Mouse (Mus musculus): ENCODE data around the gene Adam33. TPM values are rescaled to one million over a fixed set of nuclear protein-coding genes. Genes with fewer than 3 reads are reported as not detected.

Adam33 gene
- polyA plus RNA-seq, 1 experiment from 2014 or later = 0.62 TPM

DNA sequence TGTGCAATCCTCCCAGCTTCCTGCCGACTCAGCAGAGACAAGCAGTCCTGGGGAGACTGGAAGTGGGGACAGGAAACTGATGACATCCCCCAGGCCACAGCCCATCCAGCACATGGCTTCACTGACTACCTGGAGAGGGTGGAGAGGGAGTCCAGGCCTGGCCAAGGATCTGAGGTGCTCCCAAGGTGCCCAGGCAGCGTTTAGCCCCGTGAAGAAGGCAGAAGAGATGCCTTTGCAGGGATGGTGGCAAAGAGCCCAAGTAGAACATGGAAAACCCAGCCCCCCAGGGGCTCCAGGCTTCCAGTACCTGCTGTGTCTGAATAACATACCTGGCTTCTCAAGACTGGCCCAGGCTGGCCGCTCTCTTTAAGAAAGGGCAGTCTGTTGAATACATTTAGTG lies 25.0 kb upstream of the Adam33 start:
- Histone ChIP-seq H3K4me2 (no peak overlapping the region), H3K4me3 (replicated peaks) (no peak overlapping the region), H3K9ac (no peak overlapping the region), H3K9me3 (replicated peaks) (no peaks in the 10 kb centered on the region), H3K27ac (replicated peaks) (no peak overlapping the region), H3K27me3 (peaks cover 23% of the 10 kb centered on the region; the same call in 1 of the 2 replicates), H3K36me3 (replicated peaks) (no peaks in the 10 kb centered on the region), H3K4me1 (replicated peaks) (peaks cover 7% of the 10 kb centered on the region; the same call in 1 of the 2 replicates)
- ATAC-seq (ENCODE audit: insufficient read depth) = no peak; the same call in 1 of the 2 replicates
- WGBS (ENCODE audit: insufficient replicate concordance) = 55% methylated on average over 4 of the region's 4 CpGs

DNA sequence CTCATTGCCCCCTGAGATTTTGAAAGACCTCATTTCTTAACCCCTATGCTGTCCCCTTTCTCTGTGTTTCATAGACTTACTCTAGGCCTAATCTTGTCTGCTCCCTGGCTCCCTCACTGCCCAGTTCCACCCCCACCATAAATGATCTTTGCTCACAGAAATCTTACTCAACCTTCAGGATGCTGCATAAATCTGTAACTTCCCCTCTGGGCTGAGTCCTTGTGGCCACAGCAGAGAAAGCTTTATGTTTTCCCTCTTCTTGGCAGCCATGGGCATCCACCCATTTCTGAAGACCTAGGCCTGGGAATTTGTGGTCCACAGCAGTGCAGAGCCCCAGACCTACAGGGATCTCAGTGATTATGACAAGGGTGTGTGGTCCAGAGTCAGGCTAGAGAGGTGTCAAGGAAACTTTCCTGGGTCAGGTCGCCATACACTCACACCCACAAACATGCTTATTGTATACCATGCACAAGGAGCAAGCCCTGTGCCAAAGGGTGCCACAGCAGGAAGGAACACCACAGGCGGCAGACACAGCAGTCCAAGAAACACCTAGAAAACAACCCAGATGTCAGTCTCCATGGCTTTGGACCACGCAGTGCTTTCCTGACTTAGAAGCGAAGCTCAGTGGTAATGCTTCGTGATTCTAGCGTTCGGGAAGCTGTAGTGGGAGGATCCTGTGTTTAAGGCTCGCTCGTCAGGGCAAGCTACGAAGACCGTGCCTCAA lies 23.2 kb upstream of the Adam33 start, which contains the start of gene Siglec1:
TSS of gene Siglec1 (minus strand) at position 99 of the 724 bp plus-strand sequence.
- no peak within 1 kb of the TSS for H3K4me3 ChIP-seq (replicated peaks)
- H3K27ac ChIP-seq (replicated peaks) = no peak within 1 kb of the TSS
- H3K36me3 ChIP-seq (replicated peaks) = no peaks in the 10 kb centered on the region
- H3K4me2 ChIP-seq = no peak within 1 kb of the TSS
- WGBS (ENCODE audit: insufficient replicate concordance) = 47% methylated on average over 11 of the region's 11 CpGs
- no peak for ATAC-seq (ENCODE audit: insufficient read depth)
- H3K9me3 ChIP-seq (replicated peaks) = no peaks in the 10 kb centered on the region
- no peak within 1 kb of the TSS for H3K9ac ChIP-seq
- peaks cover 29% of the 10 kb centered on the region; the same call in 1 of the 2 replicates for H3K27me3 ChIP-seq
- peaks cover 7% of the 10 kb centered on the region; the same call in 1 of the 2 replicates for H3K4me1 ChIP-seq (replicated peaks)

DNA sequence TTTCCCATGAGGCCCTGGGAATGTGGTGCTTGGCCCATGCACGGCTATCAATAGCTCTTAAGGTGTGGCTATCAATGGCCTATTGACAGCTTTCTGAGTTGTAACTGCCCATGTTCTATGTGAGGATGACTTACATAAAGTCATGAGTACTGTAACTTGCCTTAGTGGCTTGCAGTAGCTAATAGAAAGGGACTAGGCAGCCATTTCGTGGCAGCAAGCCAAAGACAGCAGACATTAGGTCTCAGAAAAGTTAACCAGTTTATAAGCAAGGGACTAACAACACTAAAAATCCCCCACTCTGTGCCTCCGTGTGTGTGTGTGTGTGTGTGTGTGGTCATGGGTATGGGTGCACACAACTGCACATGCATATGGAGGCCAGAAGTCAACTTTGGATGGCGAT lies 20.6 kb upstream of the Adam33 start:
- Histone ChIP-seq H3K9ac (no peak overlapping the region), H3K36me3 (replicated peaks) (no peaks in the 10 kb centered on the region), H3K4me3 (replicated peaks) (no peak overlapping the region), H3K27me3 (peaks cover 52% of the 10 kb centered on the region), H3K27ac (replicated peaks) (no peak overlapping the region), H3K9me3 (replicated peaks) (no peaks in the 10 kb centered on the region), H3K4me1 (replicated peaks) (peaks cover 7% of the 10 kb centered on the region; the same call in 1 of the 2 replicates), H3K4me2 (no peak overlapping the region)
- 70% methylated on average over 4 of the region's 4 CpGs for WGBS (ENCODE audit: insufficient replicate concordance)
- ATAC-seq (ENCODE audit: insufficient read depth) = no peak

DNA sequence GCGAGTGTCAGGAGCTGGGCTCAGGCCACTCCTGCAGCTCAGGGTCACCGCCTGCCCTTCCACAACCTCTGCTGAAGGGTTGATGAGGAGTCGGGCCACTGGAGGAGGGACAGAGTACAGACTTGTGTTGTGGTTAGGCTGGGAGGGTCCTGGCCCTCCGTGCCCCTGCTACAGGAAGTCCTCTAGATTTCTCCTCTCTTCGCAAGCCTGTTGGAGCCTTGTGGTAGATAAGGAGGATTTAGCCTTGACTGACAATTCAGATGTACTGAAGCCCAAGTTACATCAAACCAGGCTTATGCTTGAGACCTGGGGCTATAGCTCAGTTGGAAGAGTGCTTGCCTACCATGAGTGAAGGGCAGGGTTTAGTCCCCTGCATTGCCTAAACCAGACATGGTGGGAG lies 16.9 kb upstream of the Adam33 start:
- H3K9me3 ChIP-seq (replicated peaks) = no peaks in the 10 kb centered on the region
- H3K27me3 ChIP-seq = peaks cover 62% of the 10 kb centered on the region
- no peak overlapping the region for H3K27ac ChIP-seq (replicated peaks)
- H3K36me3 ChIP-seq (replicated peaks) = no peaks in the 10 kb centered on the region
- no peaks in the 10 kb centered on the region for H3K4me1 ChIP-seq (replicated peaks)
- no peak overlapping the region for H3K4me3 ChIP-seq (replicated peaks)
- WGBS (ENCODE audit: insufficient replicate concordance) = 19% methylated on average over 5 of the region's 5 CpGs
- H3K9ac ChIP-seq = no peak overlapping the region
- ATAC-seq (ENCODE audit: insufficient read depth) = no peak
- no peak overlapping the region for H3K4me2 ChIP-seq

DNA sequence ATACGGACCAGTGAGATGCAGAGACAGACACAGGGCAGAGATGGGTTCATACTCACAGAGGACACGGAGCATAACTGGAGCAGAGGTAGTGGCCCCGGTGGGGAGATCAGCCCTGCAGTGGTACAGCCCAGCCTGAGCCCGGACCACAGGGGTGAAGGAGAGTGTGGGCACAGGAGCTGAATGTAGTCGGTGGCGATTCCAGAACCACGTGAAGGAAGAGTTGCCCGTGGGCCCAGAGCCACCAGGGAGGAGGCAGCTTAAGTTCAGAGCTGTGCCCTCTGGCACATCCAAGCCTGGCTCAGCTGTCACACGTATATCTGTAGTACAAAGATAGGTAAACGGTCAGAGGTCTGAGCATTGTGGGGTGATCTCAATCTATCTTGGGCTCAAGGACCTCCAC lies 8.9 kb upstream of the Adam33 start:
- Histone ChIP-seq H3K36me3 (replicated peaks) (no peaks in the 10 kb centered on the region), H3K4me3 (replicated peaks) (no peak overlapping the region), H3K27me3 (peaks cover 56% of the 10 kb centered on the region), H3K4me2 (no peak overlapping the region), H3K9me3 (replicated peaks) (no peaks in the 10 kb centered on the region), H3K4me1 (replicated peaks) (no peaks in the 10 kb centered on the region), H3K9ac (no peak overlapping the region), H3K27ac (replicated peaks) (no peak overlapping the region)
- WGBS (ENCODE audit: insufficient replicate concordance) = 66% methylated on average over 10 of the region's 10 CpGs
- ATAC-seq (ENCODE audit: insufficient read depth) = no peak

DNA sequence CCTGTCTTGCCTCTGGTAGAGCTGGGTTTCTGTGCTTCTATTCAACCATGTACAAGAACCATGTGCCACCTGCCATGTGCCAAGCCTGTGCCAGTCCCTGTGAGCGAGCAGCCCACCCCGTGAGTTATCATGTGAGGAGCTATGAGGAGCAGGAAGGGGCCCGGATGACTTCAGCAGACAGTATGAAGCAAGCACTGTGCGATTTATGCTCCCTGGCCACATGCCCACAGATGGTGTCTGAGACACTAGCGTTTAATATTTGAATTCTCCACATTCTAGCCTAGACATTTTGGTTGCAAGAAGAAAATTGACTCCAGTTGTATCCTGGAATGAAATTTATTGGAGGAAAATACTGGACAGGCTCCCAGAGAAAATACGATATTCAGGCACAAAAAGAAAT lies 3.9 kb upstream of the Adam33 start:
- no peak for ATAC-seq (ENCODE audit: insufficient read depth)
- Histone ChIP-seq H3K27ac (replicated peaks) (no peak overlapping the region), H3K4me2 (no peak overlapping the region), H3K27me3 (peaks cover 78% of the 10 kb centered on the region), H3K4me3 (replicated peaks) (no peak overlapping the region), H3K9ac (no peak overlapping the region), H3K4me1 (replicated peaks) (peaks cover 4% of the 10 kb centered on the region; the same call in 1 of the 2 replicates), H3K9me3 (replicated peaks) (no peaks in the 10 kb centered on the region), H3K36me3 (replicated peaks) (no peaks in the 10 kb centered on the region)
- 48% methylated on average over 6 of the region's 6 CpGs for WGBS (ENCODE audit: insufficient replicate concordance)

DNA sequence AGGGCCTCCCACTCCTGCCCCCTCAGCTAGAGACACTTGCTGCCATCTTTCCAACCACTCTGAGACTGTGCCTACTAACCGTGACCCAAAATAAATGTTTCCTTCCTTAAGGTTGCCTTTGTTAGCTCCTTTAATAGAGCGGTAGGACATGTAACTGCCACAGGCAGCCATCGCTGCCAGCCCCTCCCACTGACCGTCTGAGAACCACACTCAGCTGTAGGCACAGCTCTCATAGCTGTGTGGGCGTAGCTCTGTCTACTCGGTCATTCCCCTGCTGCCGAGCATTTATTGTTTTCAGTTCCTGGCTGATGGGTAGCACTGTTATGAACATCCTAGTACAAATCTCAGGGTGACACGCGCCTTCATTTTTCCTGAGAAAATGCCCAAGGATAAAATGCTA lies 2.7 kb upstream of the Adam33 start:
- Histone ChIP-seq H3K9me3 (replicated peaks) (no peaks in the 10 kb centered on the region), H3K4me1 (replicated peaks) (peaks cover 4% of the 10 kb centered on the region; the same call in 1 of the 2 replicates), H3K36me3 (replicated peaks) (no peaks in the 10 kb centered on the region), H3K4me3 (replicated peaks) (no peak overlapping the region), H3K27me3 (peaks cover 85% of the 10 kb centered on the region), H3K4me2 (no peak overlapping the region), H3K27ac (replicated peaks) (no peak overlapping the region), H3K9ac (no peak overlapping the region)
- 53% methylated on average over 9 of the region's 9 CpGs for WGBS (ENCODE audit: insufficient replicate concordance)
- ATAC-seq (ENCODE audit: insufficient read depth) = no peak

DNA sequence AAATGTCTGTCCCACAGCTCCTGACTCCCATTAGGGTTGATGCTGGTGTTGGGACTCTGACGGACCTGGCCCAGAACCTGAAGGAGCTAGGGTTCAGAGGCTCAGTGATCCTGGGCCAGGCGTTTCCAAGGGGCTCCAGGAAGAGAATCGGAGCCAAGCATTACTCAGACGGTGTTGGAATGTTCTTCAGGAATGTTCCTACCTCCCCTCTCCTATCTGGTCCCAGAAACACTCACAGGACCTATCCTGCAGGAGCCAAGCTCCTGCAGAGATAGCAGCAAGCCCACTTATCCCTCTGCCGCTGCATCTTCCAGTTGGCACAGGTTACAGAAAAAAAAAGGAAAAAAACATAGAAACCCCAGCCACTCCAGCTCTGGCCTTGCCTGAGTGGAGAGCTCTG lies 2.0 kb downstream of the Adam33 start:
- Histone ChIP-seq H3K27ac (replicated peaks) (no peak overlapping the region), H3K36me3 (replicated peaks) (no peaks in the 10 kb centered on the region), H3K9me3 (replicated peaks) (no peaks in the 10 kb centered on the region), H3K4me3 (replicated peaks) (no peak overlapping the region), H3K9ac (no peak overlapping the region), H3K4me1 (replicated peaks) (peaks cover 4% of the 10 kb centered on the region; the same call in 1 of the 2 replicates), H3K27me3 (peaks cover 96% of the 10 kb centered on the region), H3K4me2 (no peak overlapping the region)
- ATAC-seq (ENCODE audit: insufficient read depth) = no peak
- 55% methylated on average over 5 of the region's 5 CpGs for WGBS (ENCODE audit: insufficient replicate concordance)

DNA sequence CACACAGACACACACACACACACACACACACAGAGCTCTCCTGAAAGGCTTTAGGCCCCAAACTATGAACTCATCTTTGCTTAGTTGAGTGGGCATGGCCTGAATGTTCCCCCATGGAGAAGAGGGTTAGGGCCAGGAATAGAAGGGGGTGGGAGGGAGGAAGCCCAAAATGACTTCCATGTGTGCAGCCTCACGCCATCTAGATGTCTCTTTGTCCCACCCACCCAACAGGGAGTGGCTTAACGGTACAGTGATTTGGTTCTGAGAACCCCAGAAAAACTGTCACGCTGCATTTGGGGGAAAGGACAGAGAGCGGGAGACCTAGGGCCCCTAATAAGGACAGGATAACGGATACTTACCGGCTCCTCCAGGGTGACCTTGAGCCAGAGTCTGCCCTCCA lies 2.8 kb downstream of the Adam33 start:
- no peaks in the 10 kb centered on the region for H3K9me3 ChIP-seq (replicated peaks)
- ATAC-seq (ENCODE audit: insufficient read depth) = no peak
- 56% methylated on average over 6 of the region's 6 CpGs for WGBS (ENCODE audit: insufficient replicate concordance)
- no peaks in the 10 kb centered on the region for H3K36me3 ChIP-seq (replicated peaks)
- no peak overlapping the region for H3K9ac ChIP-seq
- no peak overlapping the region for H3K27ac ChIP-seq (replicated peaks)
- H3K4me1 ChIP-seq (replicated peaks) = peaks cover 9% of the 10 kb centered on the region
- no peak overlapping the region for H3K4me2 ChIP-seq
- H3K27me3 ChIP-seq = peaks cover 96% of the 10 kb centered on the region
- H3K4me3 ChIP-seq (replicated peaks) = no peak overlapping the region

DNA sequence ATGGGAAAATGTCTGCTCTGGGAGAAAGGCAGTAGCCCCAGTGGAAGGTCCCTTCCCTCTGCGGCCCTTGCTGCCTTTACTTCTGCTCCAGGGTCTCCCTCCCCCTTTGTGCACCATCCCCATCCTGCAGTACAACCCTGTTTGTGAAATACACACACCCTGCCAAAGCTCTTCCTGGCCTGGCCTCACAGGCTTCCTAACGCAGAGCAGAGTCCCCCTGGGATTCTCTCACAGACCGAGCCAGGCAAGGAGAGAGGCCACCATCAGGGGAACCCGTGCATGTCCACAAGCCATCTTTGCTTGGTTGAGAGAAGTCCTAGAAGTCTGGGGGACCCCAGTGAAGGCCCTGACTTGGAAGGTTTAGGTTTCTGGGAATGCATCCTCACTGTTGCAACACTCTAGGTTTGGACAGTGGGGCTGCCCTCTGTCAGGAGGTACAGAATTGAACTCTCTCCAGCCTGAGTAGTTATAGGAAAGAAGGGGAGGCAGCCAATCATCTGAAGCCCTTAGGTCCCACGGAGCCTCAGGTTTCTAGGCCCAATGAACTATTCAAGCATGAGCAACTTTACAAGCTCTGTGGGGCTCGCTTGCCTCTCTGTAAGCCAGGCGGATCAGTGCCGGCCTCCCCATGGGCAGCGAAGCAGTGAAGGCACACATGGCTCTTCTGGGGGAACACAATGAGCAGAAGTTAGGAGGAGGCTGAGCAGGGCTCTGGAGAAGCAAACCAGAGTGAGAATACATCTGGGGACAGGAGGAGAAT lies 3.7 kb downstream of the Adam33 start:
- no peaks in the 10 kb centered on the region for H3K36me3 ChIP-seq (replicated peaks)
- H3K4me2 ChIP-seq = no peak overlapping the region
- 70% methylated on average over 9 of the region's 9 CpGs for WGBS (ENCODE audit: insufficient replicate concordance)
- no peak overlapping the region for H3K27ac ChIP-seq (replicated peaks)
- peaks cover 96% of the 10 kb centered on the region for H3K27me3 ChIP-seq
- H3K4me3 ChIP-seq (replicated peaks) = no peak overlapping the region
- no peak overlapping the region for H3K9ac ChIP-seq
- no peak for ATAC-seq (ENCODE audit: insufficient read depth)
- peaks cover 18% of the 10 kb centered on the region for H3K4me1 ChIP-seq (replicated peaks)
- no peaks in the 10 kb centered on the region for H3K9me3 ChIP-seq (replicated peaks)

DNA sequence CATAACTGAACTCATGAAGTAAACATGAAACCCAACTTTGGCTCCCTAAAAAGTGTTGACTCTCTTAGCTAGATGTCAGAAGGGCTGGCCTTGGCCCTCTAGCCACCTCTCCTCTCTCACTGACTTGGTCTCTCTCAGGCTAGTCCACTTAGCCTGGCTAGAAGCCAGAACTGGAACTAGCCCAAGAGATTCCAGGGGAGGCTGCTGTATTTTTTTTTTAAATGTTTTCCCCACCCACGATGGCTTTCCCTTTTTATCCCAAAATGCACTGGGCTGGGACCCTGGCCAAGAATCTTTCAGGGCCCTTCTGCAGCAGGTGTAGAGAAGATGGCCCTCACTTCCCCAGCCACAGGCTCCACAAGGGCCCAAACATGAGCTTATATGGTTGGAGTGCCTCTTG lies 4.2 kb downstream of the Adam33 start:
- Histone ChIP-seq H3K9ac (no peak overlapping the region), H3K36me3 (replicated peaks) (no peaks in the 10 kb centered on the region), H3K4me3 (replicated peaks) (no peak overlapping the region), H3K9me3 (replicated peaks) (no peaks in the 10 kb centered on the region), H3K4me2 (no peak overlapping the region), H3K27ac (replicated peaks) (no peak overlapping the region), H3K4me1 (replicated peaks) (peaks cover 23% of the 10 kb centered on the region), H3K27me3 (peaks cover 96% of the 10 kb centered on the region)
- no peak for ATAC-seq (ENCODE audit: insufficient read depth)
- 34% methylated on average over 1 of the region's 1 CpGs for WGBS (ENCODE audit: insufficient replicate concordance)
